Mouse (Mus musculus): ENCODE results near the gene Adarb2.

Adarb2 gene

DNA sequence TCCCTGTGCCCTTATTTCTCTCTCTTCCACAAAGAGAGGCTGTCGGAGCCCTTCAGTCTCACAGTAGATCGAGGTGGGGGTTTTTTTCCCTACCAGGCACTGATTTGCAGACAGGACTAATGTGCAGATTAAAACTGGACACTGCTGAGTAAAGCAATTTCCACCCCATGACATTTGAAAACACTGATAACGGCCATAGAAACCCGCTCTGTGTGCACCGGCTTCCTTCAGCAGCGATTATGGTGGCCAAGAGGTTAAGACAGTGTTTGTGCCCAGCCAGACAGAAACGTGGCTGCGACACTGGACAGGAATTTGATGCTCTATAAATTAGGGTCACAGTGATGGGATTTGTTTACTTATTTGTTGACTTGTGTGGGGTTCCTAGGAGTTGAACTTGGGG, 590.6 kb downstream of the Adarb2 start:
- DNase-seq (ENCODE audit: low spot score), result no peak

DNA sequence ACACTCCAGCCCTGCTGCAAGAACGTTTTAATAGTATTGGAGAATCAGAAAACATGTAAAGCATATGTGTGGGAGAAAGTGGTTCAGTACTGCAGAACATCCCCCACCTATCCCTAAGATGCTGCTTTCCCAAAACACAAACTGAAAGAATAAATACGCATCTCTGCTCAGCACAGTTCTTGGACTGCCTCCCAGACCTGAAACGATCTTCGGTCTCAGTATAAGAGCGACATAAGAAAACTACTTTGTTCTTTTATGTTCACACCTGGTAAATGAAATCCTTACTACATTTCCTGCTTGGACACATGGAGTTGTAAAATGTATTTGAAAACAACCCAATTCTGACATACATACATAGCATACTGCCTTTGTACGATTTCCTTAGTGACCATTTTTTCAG, 597.9 kb downstream of the Adarb2 start:
- DNase-seq (ENCODE audit: low spot score), result no peak

DNA sequence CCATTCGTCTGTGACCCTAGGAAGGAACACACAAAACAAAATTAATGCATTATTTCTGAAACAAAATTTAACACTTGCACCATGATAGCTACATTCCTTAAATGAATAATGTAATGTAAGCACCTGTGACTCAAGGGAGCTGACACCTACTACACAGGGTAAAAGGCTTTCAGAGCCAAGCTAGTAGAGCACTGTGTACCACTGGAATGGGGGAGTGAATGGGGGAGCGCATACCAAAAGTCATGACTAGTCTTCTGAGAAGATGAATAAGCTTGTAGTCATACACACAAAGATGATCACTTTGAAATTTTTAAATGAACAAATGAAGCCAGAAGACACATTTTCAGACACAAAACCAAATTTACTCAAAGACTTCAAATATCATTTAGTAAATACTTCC, 603.3 kb downstream of the Adarb2 start:
- no peak for DNase-seq (ENCODE audit: low spot score)

Measured in retina, embryonic 14.5 days (tissue).